Mouse (Mus musculus) intestine, embryonic 14.5 days (tissue): Measurements from ENCODE around the gene Psg19. TPM values are rescaled to one million over a fixed set of nuclear protein-coding genes. Genes with fewer than 3 reads are reported as not detected.

Experiments used
- ATAC-seq: fragments of 200-750 bp; cut with Nextera tagmentation; replicated peaks from 2 replicates; pipeline ENCODE4 v1.8.0; 2017; ENCODE audit warnings: low read depth, moderate number of reproducible peaks, moderate TSS enrichment, moderate library complexity; ENCODE audit not compliant: low FRiP score, low TSS enrichment
- DNase-seq: peaks from one replicate; pipeline ENCODE4 v3.0.0-alpha.2; 2018; ENCODE audit warnings: low spot score
- H3K27ac ChIP-seq: fragments of 300-500 bp; sonication (generic); 2 replicates; pipeline ENCODE4 v1.5.1; 2014; ENCODE audit warnings: low read depth, mild to moderate bottlenecking, control low read depth
- H3K27me3 ChIP-seq: fragments of 300-500 bp; sonication (generic); replicated peaks from 2 replicates; pipeline ENCODE4 v1.6.1; 2014; ENCODE audit warnings: low read length, control low read depth; ENCODE audit not compliant: control insufficient read depth, insufficient read depth
- H3K36me3 ChIP-seq: fragments of 300-500 bp; sonication (generic); 2 replicates; pipeline ENCODE4 v1.6.1; 2014; ENCODE audit warnings: low read length, control low read depth; ENCODE audit not compliant: control insufficient read depth, insufficient read depth
- H3K4me1 ChIP-seq: fragments of 300-500 bp; sonication (generic); replicated peaks from 2 replicates; pipeline ENCODE4 v1.6.1; 2014; ENCODE audit warnings: low read length, control low read depth, mixed read lengths; ENCODE audit not compliant: control insufficient read depth, insufficient read depth
- H3K4me2 ChIP-seq: fragments of 300-500 bp; sonication (generic); 2 replicates; pipeline ENCODE4 v1.6.1; 2014; ENCODE audit warnings: low read length
- H3K4me3 ChIP-seq: fragments of 300-500 bp; sonication (generic); 2 replicates; pipeline ENCODE4 v1.5.1; 2014; ENCODE audit warnings: low read depth, low read length, control low read depth, mixed read lengths
- H3K9ac ChIP-seq: fragments of 300-500 bp; sonication (generic); 2 replicates; pipeline ENCODE4 v1.6.1; 2014; ENCODE audit warnings: mild to moderate bottlenecking, low read length
- H3K9me3 ChIP-seq: fragments of 300-500 bp; sonication (generic); 2 replicates; pipeline ENCODE4 v1.6.1; 2016; ENCODE audit warnings: low read length, control low read depth; ENCODE audit not compliant: control insufficient read depth
- WGBS: fragments of 180-500 bp; shearing (Covaris S2); extraction: QIAGEN DNeasy Blood & Tissue Kit; methylation state at CpG from one replicate; pipeline ENCODE4 v1.1.7; 2014; 5-methylcytosine and 5-hydroxymethylcytosine counted together
- polyA plus RNA-seq: library from polyadenylated mRNA; unstranded; fragments of >200 nt; fragmentation: Nextera tagmentation; extraction: Ambion mirVana; gene quantifications from 2 replicates; pipeline ENCODE4 v1.2.1, GENCODE M21; 2014

The Psg19 gene
- polyA plus RNA-seq, result not detected in 2 replicates

GRCm38 (mm10) chr7:18798420-18798819 lies at the start of gene Psg19:
Psg19 (minus strand) TSS chr7:18798520.
- no peaks in the 10 kb centered on the region for H3K36me3 ChIP-seq
- no peak within 1 kb of the TSS for H3K9ac ChIP-seq
- H3K27me3 ChIP-seq, result no peaks in the 10 kb centered on the region
- ATAC-seq (no peak), DNase-seq (no peak)
- H3K9me3 ChIP-seq, result no peaks in the 10 kb centered on the region
- H3K4me1 ChIP-seq, result no peaks in the 10 kb centered on the region
- 87% methylated on average over 1 of the region's 1 CpGs for WGBS
- H3K4me2 ChIP-seq, result no peak within 1 kb of the TSS
- no peak within 1 kb of the TSS for H3K4me3 ChIP-seq
- no peak within 1 kb of the TSS for H3K27ac ChIP-seq

- Histone ChIP-seq H3K9me3 (no peaks in the 10 kb centered on the region), H3K4me3 (no peak overlapping the region), H3K27me3 (no peaks in the 10 kb centered on the region), H3K9ac (no peak overlapping the region), H3K4me2 (no peak overlapping the region), H3K27ac (no peak overlapping the region), H3K36me3 (no peaks in the 10 kb centered on the region), H3K4me1 (peaks cover 16% of the 10 kb centered on the region; the same call in 1 of the 2 replicates)
- ATAC-seq (no peak), DNase-seq (no peak)
- 27% methylated on average over 5 of the region's 5 CpGs for WGBS
Measured at GRCm38 (mm10) chr7:18844811-18845210, 46.5 kb upstream of the Psg19 start.

- Histone ChIP-seq H3K4me3 (peak overlapping the region; percentile 25), H3K4me2 (peak overlapping the region; percentile 49), H3K9ac (no peak overlapping the region), H3K9me3 (no peaks in the 10 kb centered on the region), H3K4me1 (peaks cover 10% of the 10 kb centered on the region; the same call in 1 of the 2 replicates), H3K27me3 (no peaks in the 10 kb centered on the region), H3K27ac (peak overlapping the region; percentile 73; the same call in 1 of the 2 replicates), H3K36me3 (no peaks in the 10 kb centered on the region)
- no peak for ATAC-seq
- 94% methylated on average over 1 of the region's 1 CpGs for WGBS
- DNase-seq, result no peak
Measured at GRCm38 (mm10) chr7:18841174-18841567, 42.9 kb upstream of the Psg19 start.

GRCm38 (mm10) chr7:18840386-18841173 lies 42.3 kb upstream of the Psg19 start:
- peak overlapping the region; percentile 65 for H3K9ac ChIP-seq
- WGBS, result 2% methylated on average over 14 of the region's 17 CpGs
- no peaks in the 10 kb centered on the region for H3K36me3 ChIP-seq
- peak; percentile 87 for ATAC-seq
- no peaks in the 10 kb centered on the region for H3K27me3 ChIP-seq
- peak; percentile 77 for DNase-seq
- peaks cover 10% of the 10 kb centered on the region; the same call in 1 of the 2 replicates for H3K4me1 ChIP-seq
- peak overlapping the region; percentile 93 for H3K27ac ChIP-seq
- H3K4me3 ChIP-seq, result peak overlapping the region; percentile 41
- peak overlapping the region; percentile 70 for H3K4me2 ChIP-seq
- no peaks in the 10 kb centered on the region for H3K9me3 ChIP-seq

GRCm38 (mm10) chr7:18839865-18840264 lies 41.5 kb upstream of the Psg19 start, which contains the start of gene Mill2:
Mill2 (plus strand) TSS chr7:18839966.
- peaks cover 10% of the 10 kb centered on the region; the same call in 1 of the 2 replicates for H3K4me1 ChIP-seq
- no peaks in the 10 kb centered on the region for H3K9me3 ChIP-seq
- H3K9ac ChIP-seq, result peak within 1 kb of the TSS; percentile 65
- H3K27me3 ChIP-seq, result no peaks in the 10 kb centered on the region
- H3K4me3 ChIP-seq, result peak within 1 kb of the TSS; percentile 41
- peak within 1 kb of the TSS; percentile 93 for H3K27ac ChIP-seq
- DNase-seq (no peak), ATAC-seq (peak; percentile 59)
- H3K36me3 ChIP-seq, result no peaks in the 10 kb centered on the region
- 6% methylated on average over 3 of the region's 3 CpGs for WGBS
- peak within 1 kb of the TSS; percentile 70 for H3K4me2 ChIP-seq

- WGBS, result 44% methylated on average over 13 of the region's 13 CpGs
- no peaks in the 10 kb centered on the region for H3K9me3 ChIP-seq
- ATAC-seq (no peak), DNase-seq (no peak)
- no peak overlapping the region for H3K27ac ChIP-seq
- H3K27me3 ChIP-seq, result no peaks in the 10 kb centered on the region
- H3K4me3 ChIP-seq, result no peak overlapping the region
- H3K4me1 ChIP-seq, result no peaks in the 10 kb centered on the region
- no peaks in the 10 kb centered on the region for H3K36me3 ChIP-seq
- H3K9ac ChIP-seq, result no peak overlapping the region
- H3K4me2 ChIP-seq, result no peak overlapping the region
Measured at GRCm38 (mm10) chr7:18832298-18832697, 34.0 kb upstream of the Psg19 start.

GRCm38 (mm10) chr7:18829545-18829944 lies 31.2 kb upstream of the Psg19 start:
- H3K9me3 ChIP-seq, result no peaks in the 10 kb centered on the region
- H3K27ac ChIP-seq, result no peak overlapping the region
- DNase-seq (no peak), ATAC-seq (no peak)
- no peak overlapping the region for H3K4me3 ChIP-seq
- WGBS, result 84% methylated on average over 7 of the region's 7 CpGs
- H3K4me2 ChIP-seq, result no peak overlapping the region
- no peaks in the 10 kb centered on the region for H3K36me3 ChIP-seq
- no peaks in the 10 kb centered on the region for H3K27me3 ChIP-seq
- no peak overlapping the region for H3K9ac ChIP-seq
- no peaks in the 10 kb centered on the region for H3K4me1 ChIP-seq

GRCm38 (mm10) chr7:18828592-18828991 lies 30.3 kb upstream of the Psg19 start:
- DNase-seq, result no peak
- Histone ChIP-seq H3K27me3 (no peaks in the 10 kb centered on the region), H3K36me3 (no peaks in the 10 kb centered on the region), H3K4me3 (no peak overlapping the region), H3K9ac (no peak overlapping the region), H3K4me1 (no peaks in the 10 kb centered on the region), H3K9me3 (no peaks in the 10 kb centered on the region), H3K4me2 (no peak overlapping the region), H3K27ac (no peak overlapping the region)
- no peak for ATAC-seq
- WGBS, result 61% methylated on average over 9 of the region's 9 CpGs
